Mouse (Mus musculus) brain, embryonic 14.5 days (tissue): ENCODE results near the gene Edaradd. TPM values are rescaled to one million over a fixed set of nuclear protein-coding genes. Genes with fewer than 3 reads are reported as not detected.
"Not testable (repeated sequence)": the region's sequence is repeated elsewhere in the genome, so short reads cannot be mapped to it uniquely, and the experiment has no call there.

Source experiments
- DNase-seq: peaks from one replicate; pipeline ENCODE4 v3.0.0-alpha.2; 2011; ENCODE audit warnings: low read depth
- CTCF ChIP-seq: fragments of 200-500 bp; IDR thresholded peaks from 2 replicates; pipeline ENCODE4 v1.5.1; 2012; ENCODE audit warnings: inconsistent platforms, mild to moderate bottlenecking, moderate library complexity, borderline replicate concordance; ENCODE audit not compliant: insufficient read depth, insufficient read length; ENCODE audit errors: extremely low read depth
- POLR2A ChIP-seq: fragments of 200-500 bp; IDR thresholded peaks from 2 replicates; pipeline ENCODE4 v1.6.1; 2012; ENCODE audit warnings: mild to moderate bottlenecking, inconsistent platforms, borderline replicate concordance; ENCODE audit not compliant: poor library complexity, insufficient read depth, insufficient read length, severe bottlenecking; ENCODE audit errors: extremely low read depth
- polyA plus RNA-seq: library from polyadenylated mRNA; depleted of rRNA; stranded (reverse); fragments of >200 nt; gene quantifications from 2 replicates; pipeline ENCODE4 v1.2.3, GENCODE M21; 2012

The Edaradd gene
- polyA plus RNA-seq, 1 experiment: 0.98 TPM

- DNase-seq: no peak
- TF ChIP-seq POLR2A: no peak
- TF ChIP-seq CTCF: no peak
These were observed 51.8 kb downstream of the Edaradd start for GRCm38 (mm10) chr13:12468488-12468887.

GRCm38 (mm10) chr13:12464844-12465243, 55.4 kb downstream of the Edaradd start, which contains the start of gene Lgals8:
Gene Lgals8 (minus strand): TSS chr13:12464944.
- DNase-seq: no peak
- TF ChIP-seq POLR2A: no peak
- no peak for TF ChIP-seq CTCF

GRCm38 (mm10) chr13:12464159-12464558, 56.1 kb downstream of the Edaradd start:
- DNase-seq: not testable (repeated sequence)

- no peak for TF ChIP-seq POLR2A
- TF ChIP-seq CTCF: no peak
- DNase-seq: no peak
These were observed 57.6 kb downstream of the Edaradd start for GRCm38 (mm10) chr13:12462623-12463022.

GRCm38 (mm10) chr13:12461730-12462119, 58.5 kb downstream of the Edaradd start:
- TF ChIP-seq POLR2A: no peak
- TF ChIP-seq CTCF: no peak
- DNase-seq: peak; percentile 48

GRCm38 (mm10) chr13:12460881-12461729, 59.1 kb downstream of the Edaradd start:
- 0 out of 2 replicates have a peak, but pooled peaks have one; percentile 10 for TF ChIP-seq POLR2A
- no peak for TF ChIP-seq CTCF
- peak; percentile 94 for DNase-seq

- no peak for TF ChIP-seq POLR2A
- TF ChIP-seq CTCF: 0 out of 2 replicates have a peak, but pooled peaks have one; percentile 11
- DNase-seq: peak; percentile 57
These were observed 59.8 kb downstream of the Edaradd start for GRCm38 (mm10) chr13:12460443-12460842.

GRCm38 (mm10) chr13:12456711-12457110, 63.5 kb downstream of the Edaradd start:
- no peak for TF ChIP-seq CTCF
- no peak for TF ChIP-seq POLR2A
- no peak for DNase-seq

- no peak for TF ChIP-seq CTCF
- TF ChIP-seq POLR2A: no peak
- DNase-seq: no peak
These were observed 65.4 kb downstream of the Edaradd start for GRCm38 (mm10) chr13:12454686-12455390.

GRCm38 (mm10) chr13:12453150-12453549, 67.1 kb downstream of the Edaradd start:
- TF ChIP-seq POLR2A: no peak
- no peak for TF ChIP-seq CTCF

GRCm38 (mm10) chr13:12442008-12442587, 78.1 kb downstream of the Edaradd start:
- TF ChIP-seq CTCF (no peak), POLR2A (no peak)
- DNase-seq: peak; percentile 52

More at GRCm38 (mm10) chr13:12453150-12453549, 67.1 kb downstream of the Edaradd start:
- no peak for DNase-seq

GRCm38 (mm10) chr13:12440813-12441212, 79.4 kb downstream of the Edaradd start:
- no peak for TF ChIP-seq POLR2A
- no peak for TF ChIP-seq CTCF
- DNase-seq: no peak

- TF ChIP-seq CTCF: no peak
- no peak for TF ChIP-seq POLR2A
- no peak for DNase-seq
These were observed 80.7 kb downstream of the Edaradd start for GRCm38 (mm10) chr13:12439586-12439985.
